Mouse (Mus musculus): Measurements from ENCODE around the gene Plod3. TPM values are rescaled to one million over a fixed set of nuclear protein-coding genes. Genes with fewer than 3 reads are reported as not detected.

Gene Plod3
- polyA plus RNA-seq, 1 experiment from 2014 or later: 34.0 TPM

DNA sequence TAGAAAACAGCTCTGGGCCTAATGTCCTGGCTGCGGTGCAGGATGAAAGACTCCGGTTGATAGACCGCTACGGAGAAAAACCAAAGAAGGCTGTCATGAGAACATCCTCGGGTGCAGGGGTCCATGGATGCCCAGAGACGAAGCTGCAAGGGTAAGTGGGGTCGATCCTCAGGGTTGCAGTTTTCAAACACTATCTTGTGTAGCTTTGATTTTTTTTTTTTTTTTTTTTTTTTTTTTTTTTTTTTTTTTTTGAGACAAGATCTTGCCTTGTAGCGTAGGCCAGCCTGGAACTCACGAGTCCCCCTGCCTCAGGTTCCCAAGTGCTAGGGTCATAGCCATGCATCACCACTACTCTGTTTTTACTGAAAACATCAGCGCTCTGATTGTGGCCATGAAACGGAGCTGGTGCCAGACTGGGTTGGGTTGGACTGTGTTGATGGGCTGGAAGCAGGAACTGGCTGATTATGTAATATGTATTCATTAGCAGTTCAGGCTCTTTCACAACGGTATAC is 33.3 kb upstream of the Plod3 start:
- Histone ChIP-seq H3K27ac (peak overlapping the region; percentile 85), H3K4me2 (peak overlapping the region; percentile 79), H3K27me3 (no peaks in the 10 kb centered on the region), H3K9ac (peak overlapping the region; percentile 87), H3K4me1 (replicated peaks) (peaks cover 36% of the 10 kb centered on the region), H3K36me3 (peaks cover 14% of the 10 kb centered on the region), H3K4me3 (peak overlapping the region; percentile 75), H3K9me3 (no peaks in the 10 kb centered on the region)
- no peak; the same call in 1 of the 2 replicates for ATAC-seq (ENCODE audit: low FRiP score)
- WGBS: 3% methylated on average over 12 of the region's 12 CpGs

DNA sequence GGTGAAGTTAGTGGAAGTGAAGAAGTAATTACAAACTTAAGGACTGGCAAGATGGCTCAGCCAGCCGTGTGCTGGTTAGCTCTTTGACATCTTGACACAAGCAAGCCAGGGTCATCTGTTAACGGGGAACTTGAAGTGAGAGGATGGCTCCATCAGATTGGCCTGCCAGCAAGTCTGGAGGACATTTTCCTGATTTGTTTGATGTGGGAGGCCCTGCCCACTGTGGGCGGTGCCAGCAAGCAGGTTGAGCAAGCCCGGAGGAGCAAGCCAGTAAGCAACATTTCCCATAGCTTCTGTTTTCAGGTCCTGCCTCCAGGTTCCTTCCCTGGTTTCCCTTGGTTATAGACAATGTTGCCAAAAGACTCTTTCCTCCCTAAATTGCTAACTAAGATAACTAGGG is 31.2 kb upstream of the Plod3 start:
- Histone ChIP-seq H3K9me3 (no peaks in the 10 kb centered on the region), H3K36me3 (peaks cover 17% of the 10 kb centered on the region), H3K4me2 (no peak overlapping the region), H3K27ac (no peak overlapping the region), H3K4me3 (no peak overlapping the region), H3K27me3 (no peaks in the 10 kb centered on the region), H3K9ac (no peak overlapping the region; the same call in 1 of the 2 replicates), H3K4me1 (replicated peaks) (peaks cover 43% of the 10 kb centered on the region)
- WGBS: 85% methylated on average over 4 of the region's 4 CpGs
- no peak for ATAC-seq (ENCODE audit: low FRiP score)

DNA sequence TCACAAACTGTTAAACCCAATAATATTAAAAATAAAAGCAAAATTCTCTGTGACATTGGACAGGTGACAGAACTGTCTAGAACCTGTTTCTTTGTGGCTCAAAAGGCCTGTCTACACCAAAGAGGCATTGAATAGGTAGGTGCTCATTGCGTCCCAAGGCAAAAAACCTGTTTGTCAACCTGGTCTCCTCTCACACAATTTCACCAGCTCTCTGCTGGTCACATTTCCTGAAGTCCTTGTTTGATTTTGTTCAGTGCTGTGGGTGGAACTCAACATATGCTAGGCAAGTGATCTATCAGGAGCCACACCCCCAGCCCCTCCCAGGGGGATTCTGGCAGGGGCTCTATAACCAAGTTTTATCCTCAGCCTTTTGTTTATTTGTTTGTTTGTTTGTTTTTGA is 29.6 kb upstream of the Plod3 start:
- Histone ChIP-seq H3K27ac (no peak overlapping the region), H3K4me2 (no peak overlapping the region), H3K4me1 (replicated peaks) (peaks cover 54% of the 10 kb centered on the region), H3K36me3 (peaks cover 17% of the 10 kb centered on the region), H3K9ac (no peak overlapping the region), H3K27me3 (no peaks in the 10 kb centered on the region), H3K4me3 (no peak overlapping the region), H3K9me3 (no peaks in the 10 kb centered on the region)
- 92% methylated on average over 1 of the region's 1 CpGs for WGBS
- ATAC-seq (ENCODE audit: low FRiP score): no peak

DNA sequence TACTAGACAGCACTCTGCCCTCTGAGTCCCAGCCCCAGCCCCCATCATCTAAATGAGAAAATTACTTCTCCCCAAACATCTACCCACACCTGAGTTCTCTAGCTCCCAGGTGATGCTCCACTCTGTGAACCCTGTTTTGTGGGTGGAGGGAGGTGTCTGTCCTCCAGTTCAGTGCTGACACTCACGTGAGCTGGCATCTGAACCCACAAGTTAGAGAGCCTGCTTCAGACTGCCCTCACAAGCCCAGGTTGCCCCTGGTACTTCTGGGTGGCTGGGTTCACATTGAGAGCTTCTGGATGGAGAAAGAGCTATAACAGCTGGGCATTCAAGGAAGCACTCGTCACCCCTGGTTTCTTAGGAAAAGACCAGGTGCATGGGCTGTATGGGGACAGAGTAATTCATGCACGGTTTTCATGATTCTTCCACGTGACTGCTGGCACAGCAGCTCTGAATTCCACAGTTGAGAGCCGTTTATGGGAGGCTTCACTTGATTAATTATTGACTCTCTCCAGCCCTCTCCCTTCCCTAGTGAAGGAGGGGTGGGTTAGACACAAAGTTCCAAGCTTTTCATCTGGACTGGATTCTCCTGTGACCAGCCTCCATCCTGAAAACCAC is 27.7 kb upstream of the Plod3 start:
- no peak overlapping the region for H3K27ac ChIP-seq
- H3K36me3 ChIP-seq: peaks cover 27% of the 10 kb centered on the region

DNA sequence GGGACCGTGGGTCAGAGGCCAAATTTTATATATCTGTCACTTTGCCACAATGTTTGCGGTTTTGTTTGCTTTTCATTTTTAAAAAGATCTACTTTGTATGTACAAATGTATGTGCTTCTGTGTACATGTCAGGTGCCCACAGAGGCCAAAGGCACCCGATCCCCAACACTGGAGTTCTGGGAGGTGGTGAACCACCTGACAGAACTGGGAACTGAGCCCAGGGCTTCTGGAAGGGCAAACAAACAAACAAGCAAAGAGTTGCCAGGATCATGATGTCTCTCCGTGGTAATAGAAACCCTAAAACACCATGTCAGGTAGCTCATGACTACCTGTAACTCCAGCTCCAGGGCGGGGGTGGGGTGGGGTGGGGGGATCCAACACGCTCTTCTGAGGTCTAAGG is 26.8 kb upstream of the Plod3 start:
- no peak overlapping the region for H3K4me3 ChIP-seq
- H3K36me3 ChIP-seq: peaks cover 36% of the 10 kb centered on the region
- no peak overlapping the region for H3K4me2 ChIP-seq
- no peak overlapping the region for H3K9ac ChIP-seq
- ATAC-seq (ENCODE audit: low FRiP score): no peak
- H3K27me3 ChIP-seq: no peaks in the 10 kb centered on the region
- H3K27ac ChIP-seq: no peak overlapping the region
- WGBS: 95% methylated on average over 6 of the region's 6 CpGs
- peaks cover 45% of the 10 kb centered on the region for H3K4me1 ChIP-seq (replicated peaks)
- no peaks in the 10 kb centered on the region for H3K9me3 ChIP-seq

More for the DNA sequence above, 27.7 kb upstream of the Plod3 start:
- H3K9ac ChIP-seq: peak overlapping the region; percentile 1; the same call in 1 of the 2 replicates
- ATAC-seq (ENCODE audit: low FRiP score): no peak
- peaks cover 54% of the 10 kb centered on the region for H3K4me1 ChIP-seq (replicated peaks)
- H3K9me3 ChIP-seq: no peaks in the 10 kb centered on the region
- H3K4me3 ChIP-seq: no peak overlapping the region
- 56% methylated on average over 5 of the region's 5 CpGs for WGBS
- H3K4me2 ChIP-seq: no peak overlapping the region
- H3K27me3 ChIP-seq: no peaks in the 10 kb centered on the region

DNA sequence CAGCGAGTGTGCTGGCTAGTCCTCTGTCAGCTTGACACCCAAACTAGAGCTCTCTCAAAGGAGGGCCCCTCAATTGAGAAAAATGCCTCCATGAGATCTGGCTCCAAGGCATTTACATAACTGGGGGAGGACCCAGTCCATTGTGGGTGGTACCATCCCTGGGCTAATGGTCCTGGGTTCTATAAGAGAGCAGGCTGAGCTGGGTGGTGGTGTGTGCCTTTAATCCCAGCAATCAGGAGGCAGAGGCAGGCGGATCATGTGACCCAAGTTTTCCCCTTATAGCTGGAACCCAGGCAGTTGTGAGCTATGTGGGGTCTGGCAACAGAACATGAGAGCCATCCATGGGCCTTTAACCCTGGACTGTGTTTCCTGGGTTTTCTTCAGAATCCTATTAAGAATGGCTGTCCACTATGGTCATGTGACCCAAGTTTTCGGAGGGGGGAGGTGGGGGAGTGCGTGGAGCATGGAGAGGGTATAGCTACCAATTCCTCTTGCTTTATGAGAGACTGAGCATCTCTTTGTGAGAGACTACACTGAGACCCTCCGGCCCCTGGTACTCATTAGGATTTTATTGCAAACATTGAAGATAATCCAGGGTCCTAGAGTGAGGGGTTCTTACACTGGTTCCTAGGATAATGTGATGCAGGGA is 25.4 kb upstream of the Plod3 start:
- H3K27ac ChIP-seq: peak overlapping the region; percentile 93
- H3K27me3 ChIP-seq: no peaks in the 10 kb centered on the region
- 19% methylated on average over 5 of the region's 5 CpGs for WGBS
- peak overlapping the region; percentile 68 for H3K4me3 ChIP-seq
- peak overlapping the region; percentile 82 for H3K4me2 ChIP-seq
- H3K36me3 ChIP-seq: peaks cover 50% of the 10 kb centered on the region
- peak; percentile 15; the same call in 1 of the 2 replicates for ATAC-seq (ENCODE audit: low FRiP score)
- peaks cover 35% of the 10 kb centered on the region for H3K4me1 ChIP-seq (replicated peaks)
- H3K9ac ChIP-seq: peak overlapping the region; percentile 86
- no peaks in the 10 kb centered on the region for H3K9me3 ChIP-seq

DNA sequence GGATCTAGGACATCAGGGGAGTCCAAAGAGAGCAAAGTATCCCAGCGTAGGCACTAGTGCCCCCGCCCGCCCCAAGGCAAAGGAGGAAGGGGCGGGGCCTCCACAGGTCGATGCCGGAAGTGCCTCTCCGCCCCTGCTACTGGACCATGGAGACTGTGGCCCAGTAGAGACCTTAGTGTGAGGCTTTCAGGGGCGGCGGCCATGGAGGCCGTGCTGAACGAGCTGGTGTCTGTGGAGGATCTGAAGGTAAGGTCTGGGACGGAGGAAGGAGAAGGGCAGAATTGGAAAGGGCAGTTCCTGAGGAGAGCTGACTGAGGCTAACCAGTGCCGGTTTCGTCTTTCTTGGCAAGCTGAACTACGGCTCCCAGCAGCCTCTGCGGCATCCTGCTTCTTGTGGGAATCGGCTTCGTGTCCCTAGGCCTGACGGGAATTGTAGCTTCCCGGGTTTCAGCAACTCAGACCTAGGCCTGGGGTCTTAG is 24.8 kb upstream of the Plod3 start:
- Histone ChIP-seq H3K36me3 (peaks cover 50% of the 10 kb centered on the region), H3K4me1 (replicated peaks) (peaks cover 30% of the 10 kb centered on the region), H3K4me3 (peak overlapping the region; percentile 68), H3K4me2 (peak overlapping the region; percentile 82), H3K27ac (peak overlapping the region; percentile 93), H3K27me3 (no peaks in the 10 kb centered on the region), H3K9ac (peak overlapping the region; percentile 86), H3K9me3 (no peaks in the 10 kb centered on the region)
- ATAC-seq (ENCODE audit: low FRiP score): peak; percentile 93
- WGBS: 2% methylated on average over 20 of the region's 20 CpGs

DNA sequence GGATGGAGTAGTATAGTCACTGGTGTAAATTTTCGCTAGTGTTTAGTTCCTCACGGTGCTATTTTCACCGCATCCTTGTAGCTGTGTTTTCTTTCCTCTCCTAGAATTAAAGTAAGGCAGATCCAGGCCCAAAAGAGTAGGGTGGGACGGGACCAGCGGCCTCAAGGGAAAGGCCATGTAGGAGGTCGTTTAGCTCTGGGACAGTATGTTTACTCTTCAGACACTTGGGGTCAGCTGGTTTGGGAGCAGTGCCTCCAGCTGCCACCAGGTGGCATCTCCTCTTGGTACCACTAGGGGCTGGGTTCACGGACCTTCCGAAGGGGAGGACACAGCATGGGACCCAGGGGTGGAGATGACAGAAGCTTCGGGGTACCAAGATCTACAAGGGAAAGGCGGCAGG is 24.3 kb upstream of the Plod3 start:
- Histone ChIP-seq H3K9me3 (no peaks in the 10 kb centered on the region), H3K36me3 (peaks cover 50% of the 10 kb centered on the region), H3K9ac (peak overlapping the region; percentile 86), H3K4me2 (peak overlapping the region; percentile 82), H3K27ac (peak overlapping the region; percentile 93), H3K4me1 (replicated peaks) (peaks cover 30% of the 10 kb centered on the region), H3K4me3 (peak overlapping the region; percentile 68), H3K27me3 (no peaks in the 10 kb centered on the region)
- peak; percentile 59; the same call in 1 of the 2 replicates for ATAC-seq (ENCODE audit: low FRiP score)
- WGBS: under 1% methylated on average over 10 of the region's 10 CpGs

DNA sequence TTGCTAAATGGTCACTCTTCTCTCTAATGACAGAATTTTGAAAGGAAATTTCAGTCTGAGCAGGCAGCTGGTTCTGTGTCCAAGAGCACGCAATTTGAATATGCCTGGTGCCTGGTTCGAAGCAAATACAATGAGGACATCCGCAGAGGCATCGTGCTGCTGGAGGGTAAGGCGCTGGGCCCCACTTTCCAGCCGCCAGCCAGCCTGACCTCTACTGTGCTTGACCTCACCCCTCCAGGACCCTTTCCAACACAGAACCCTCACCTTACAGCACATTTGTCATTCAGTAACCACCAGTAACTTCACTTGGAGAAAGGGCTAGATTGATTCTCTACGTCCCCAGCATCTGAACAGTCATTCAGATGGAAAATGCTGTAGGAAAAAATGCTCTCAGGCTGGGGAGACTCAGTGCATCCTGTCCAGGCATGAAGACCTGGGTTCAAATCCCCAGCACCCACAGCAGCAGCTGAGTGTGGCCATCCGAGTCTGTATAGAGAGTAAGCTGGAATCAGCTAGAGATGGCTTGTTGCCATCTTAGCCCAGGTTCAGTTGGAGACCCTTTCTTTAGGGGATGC is 23.8 kb upstream of the Plod3 start:
- peaks cover 52% of the 10 kb centered on the region for H3K36me3 ChIP-seq
- peak overlapping the region; percentile 93 for H3K27ac ChIP-seq
- peak overlapping the region; percentile 68 for H3K4me3 ChIP-seq
- no peaks in the 10 kb centered on the region for H3K9me3 ChIP-seq
- H3K4me2 ChIP-seq: peak overlapping the region; percentile 82
- ATAC-seq (ENCODE audit: low FRiP score): no peak
- H3K4me1 ChIP-seq (replicated peaks): peaks cover 30% of the 10 kb centered on the region
- peak overlapping the region; percentile 86 for H3K9ac ChIP-seq
- no peaks in the 10 kb centered on the region for H3K27me3 ChIP-seq
- 73% methylated on average over 8 of the region's 8 CpGs for WGBS

DNA sequence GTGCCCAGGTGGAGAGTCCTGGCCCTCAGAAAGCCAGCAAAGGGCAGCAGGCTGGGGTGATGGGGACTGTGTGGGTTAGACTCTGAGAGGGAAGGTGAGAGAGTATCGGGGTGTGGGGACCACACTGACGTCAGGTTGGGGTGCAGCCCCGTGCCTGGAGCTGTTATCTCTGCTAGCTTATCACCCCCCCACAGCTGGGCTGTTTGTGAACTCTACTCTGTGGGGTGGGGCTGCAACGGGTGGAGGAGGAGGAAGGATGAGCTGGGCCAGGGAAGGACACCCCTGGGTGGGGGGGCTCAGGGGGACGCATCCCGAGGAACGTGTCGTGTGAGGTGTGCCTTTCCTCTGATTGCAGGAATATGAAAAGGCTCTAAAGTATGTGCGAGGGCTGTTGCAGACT is 21.6 kb upstream of the Plod3 start:
- Histone ChIP-seq H3K36me3 (peaks cover 53% of the 10 kb centered on the region), H3K4me2 (no peak overlapping the region), H3K4me1 (replicated peaks) (peaks cover 22% of the 10 kb centered on the region), H3K27me3 (no peaks in the 10 kb centered on the region), H3K9ac (no peak overlapping the region; the same call in 1 of the 2 replicates), H3K9me3 (no peaks in the 10 kb centered on the region), H3K27ac (no peak overlapping the region), H3K4me3 (no peak overlapping the region)
- no peak for ATAC-seq (ENCODE audit: low FRiP score)
- WGBS: 89% methylated on average over 9 of the region's 9 CpGs

DNA sequence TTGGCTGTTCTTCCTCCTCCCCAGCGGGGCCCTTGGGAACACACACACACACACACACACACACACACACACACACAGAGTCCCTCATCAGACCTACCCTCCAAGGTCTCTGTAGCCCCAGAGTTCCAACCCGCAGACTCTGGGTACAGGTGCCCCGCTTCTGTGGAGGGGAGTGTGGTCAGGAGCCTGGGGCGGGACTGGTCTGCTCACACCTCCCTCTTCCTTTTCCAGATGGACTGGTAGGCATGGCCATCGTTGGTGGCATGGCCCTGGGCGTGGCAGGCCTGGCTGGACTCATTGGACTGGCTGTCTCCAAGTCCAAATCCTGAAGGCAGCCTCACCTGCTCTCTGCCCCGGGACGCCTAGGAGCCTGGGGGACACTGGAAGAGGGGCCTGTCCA is 21.1 kb upstream of the Plod3 start:
- H3K36me3 ChIP-seq: peaks cover 53% of the 10 kb centered on the region
- no peak overlapping the region; the same call in 1 of the 2 replicates for H3K9ac ChIP-seq
- H3K27ac ChIP-seq: no peak overlapping the region
- no peak overlapping the region for H3K4me3 ChIP-seq
- peaks cover 21% of the 10 kb centered on the region for H3K4me1 ChIP-seq (replicated peaks)
- no peaks in the 10 kb centered on the region for H3K9me3 ChIP-seq
- H3K4me2 ChIP-seq: no peak overlapping the region
- ATAC-seq (ENCODE audit: low FRiP score): no peak
- H3K27me3 ChIP-seq: no peaks in the 10 kb centered on the region
- WGBS: 96% methylated on average over 8 of the region's 8 CpGs

DNA sequence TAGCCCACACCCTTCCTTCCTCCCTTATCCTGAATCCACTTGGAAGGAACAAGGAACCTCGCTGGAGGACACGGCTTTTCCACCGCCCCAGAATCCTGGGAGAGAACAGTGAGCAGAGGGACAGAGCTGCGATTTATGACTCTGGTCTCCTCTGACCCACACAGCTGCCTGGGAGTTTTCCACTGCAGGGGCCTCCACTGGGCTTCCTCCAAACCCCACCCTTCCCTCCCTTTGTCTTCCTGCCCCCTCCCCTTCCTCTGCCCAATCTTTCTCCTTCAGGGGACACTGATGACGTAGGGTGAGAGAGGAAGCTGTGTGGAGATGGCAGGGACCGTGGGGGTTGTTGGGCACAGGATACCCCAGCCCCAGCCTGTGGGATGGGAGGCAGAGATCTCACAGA is 20.5 kb upstream of the Plod3 start, which contains the start of gene Cldn15:
Gene Cldn15 (plus strand): TSS at position 286 of the 400 bp plus-strand sequence.
- H3K4me2 ChIP-seq: no peak within 1 kb of the TSS
- H3K4me3 ChIP-seq: no peak within 1 kb of the TSS
- H3K9me3 ChIP-seq: no peaks in the 10 kb centered on the region
- peaks cover 53% of the 10 kb centered on the region for H3K36me3 ChIP-seq
- H3K27me3 ChIP-seq: no peaks in the 10 kb centered on the region
- H3K27ac ChIP-seq: no peak within 1 kb of the TSS
- ATAC-seq (ENCODE audit: low FRiP score): no peak
- H3K9ac ChIP-seq: no peak within 1 kb of the TSS; the same call in 1 of the 2 replicates
- peaks cover 15% of the 10 kb centered on the region for H3K4me1 ChIP-seq (replicated peaks)
- WGBS: 66% methylated on average over 6 of the region's 6 CpGs
